Mouse (Mus musculus) stomach, embryonic 14.5 days (tissue): ENCODE measurements around the gene Aak1. TPM values are rescaled to one million over a fixed set of nuclear protein-coding genes. Genes with fewer than 3 reads are reported as not detected.
A peak's percentile ranks its signal among the peaks of the same experiment; 100 is the strongest.

Source experiments
- ATAC-seq: fragments of 200-750 bp; cut with Nextera tagmentation; 2 replicates; pipeline ENCODE4 v1.8.0; 2017; ENCODE audit warnings: low read depth, moderate TSS enrichment; ENCODE audit not compliant: insufficient number of reproducible peaks, insufficient read depth, low FRiP score
- H3K27ac ChIP-seq: fragments of 300-500 bp; sonication (generic); 2 replicates; pipeline ENCODE4 v1.5.1; 2014; ENCODE audit warnings: mild to moderate bottlenecking, low read length, moderate library complexity, mixed read lengths
- H3K27me3 ChIP-seq: fragments of 300-500 bp; sonication (generic); 2 replicates; pipeline ENCODE4 v1.6.1; 2014; ENCODE audit warnings: low read length, control low read depth, mixed read lengths; ENCODE audit not compliant: control insufficient read depth, insufficient read depth
- H3K36me3 ChIP-seq: fragments of 300-500 bp; sonication (generic); 2 replicates; pipeline ENCODE4 v1.6.1; 2014; ENCODE audit warnings: mild to moderate bottlenecking, control low read depth, low read length, moderate library complexity, mixed read lengths; ENCODE audit not compliant: control insufficient read depth, insufficient read depth
- H3K4me1 ChIP-seq: fragments of 300-500 bp; sonication (generic); 2 replicates; pipeline ENCODE4 v1.6.1; 2014; ENCODE audit warnings: low read length, control low read depth, mixed read lengths; ENCODE audit not compliant: control insufficient read depth, insufficient read depth
- H3K4me2 ChIP-seq: fragments of 300-500 bp; sonication (generic); replicated peaks from 2 replicates; pipeline ENCODE4 v1.6.1; 2014; ENCODE audit warnings: low read depth, low read length, control low read depth
- H3K4me3 ChIP-seq: fragments of 300-500 bp; sonication (generic); 2 replicates; pipeline ENCODE4 v1.5.1; 2014; ENCODE audit warnings: low read depth, low read length, control low read depth
- H3K9ac ChIP-seq: fragments of 300-500 bp; sonication (generic); replicated peaks from 2 replicates; pipeline ENCODE4 v1.6.1; 2014; ENCODE audit warnings: low read depth, mild to moderate bottlenecking, control low read depth, low read length, moderate library complexity, mixed read lengths
- H3K9me3 ChIP-seq: fragments of 300-500 bp; sonication (generic); 2 replicates; pipeline ENCODE4 v1.6.1; 2016; ENCODE audit warnings: low read depth, low read length, control low read depth; ENCODE audit not compliant: control insufficient read depth
- WGBS: fragments of 180-500 bp; shearing (Covaris S2); extraction: QIAGEN DNeasy Blood & Tissue Kit; methylation state at CpG from one replicate; pipeline ENCODE4 v1.1.7; 2014; 5-methylcytosine and 5-hydroxymethylcytosine counted together
- polyA plus RNA-seq: library from polyadenylated mRNA; unstranded; fragments of >200 nt; fragmentation: Nextera tagmentation; extraction: Ambion mirVana; gene quantifications from 2 replicates; pipeline ENCODE4 v1.2.1, GENCODE M21; 2014

The Aak1 gene
- polyA plus RNA-seq, 1 experiment from 2014 or later: 28.6 TPM

DNA sequence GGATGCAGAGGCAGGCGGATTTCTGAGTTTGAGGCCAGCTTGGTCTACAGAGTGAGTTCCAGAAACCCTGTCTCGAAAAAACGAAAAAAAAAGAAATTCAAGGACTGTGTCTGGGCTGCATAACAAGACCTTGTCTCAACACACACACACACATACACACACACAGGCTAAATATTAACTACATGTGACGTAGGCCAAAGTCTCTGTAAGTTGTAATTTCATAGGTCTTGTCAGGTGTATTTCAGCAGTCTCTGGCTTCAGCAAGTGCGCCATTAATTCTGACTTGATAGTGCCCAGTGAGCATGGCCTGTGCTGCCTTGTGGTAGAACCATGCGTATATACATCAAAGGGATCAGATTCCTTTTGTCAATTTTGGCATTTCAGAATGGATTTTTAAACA is 152.7 kb downstream of the Aak1 start:
- peaks cover 11% of the 10 kb centered on the region; the same call in 1 of the 2 replicates for H3K36me3 ChIP-seq
- no peaks in the 10 kb centered on the region for H3K4me1 ChIP-seq
- WGBS: 87% methylated on average over 6 of the region's 6 CpGs
- H3K9me3 ChIP-seq: no peaks in the 10 kb centered on the region
- no peak overlapping the region for H3K27ac ChIP-seq
- no peak for ATAC-seq
- no peak overlapping the region for H3K9ac ChIP-seq
- no peaks in the 10 kb centered on the region for H3K27me3 ChIP-seq
- no peak overlapping the region for H3K4me2 ChIP-seq
- H3K4me3 ChIP-seq: no peak overlapping the region

DNA sequence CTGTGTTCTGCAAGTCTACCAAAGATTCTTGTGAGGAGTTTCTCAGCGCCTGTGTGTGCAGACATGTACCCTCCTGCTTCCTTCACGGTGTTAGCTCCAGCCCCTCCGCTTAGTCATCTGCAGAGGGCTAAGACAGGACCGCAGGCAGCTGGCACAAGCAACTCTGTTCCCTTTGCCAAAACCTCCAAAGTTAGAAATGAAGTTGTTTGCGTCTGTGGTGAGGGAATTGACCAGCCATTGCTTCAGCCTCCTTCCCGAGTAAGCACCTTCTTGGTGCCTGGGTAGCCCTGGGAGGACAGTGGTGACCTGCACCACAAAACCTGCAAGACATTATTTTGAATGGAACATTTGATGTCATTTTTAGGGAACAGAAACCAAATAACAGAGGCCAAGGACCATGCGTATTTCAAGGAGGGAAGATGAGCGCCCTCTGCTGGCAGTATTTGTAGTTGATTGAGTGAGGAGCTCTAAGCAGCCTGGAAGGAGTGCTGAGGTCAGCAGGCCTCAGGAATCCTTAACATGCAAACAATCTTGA is 153.3 kb downstream of the Aak1 start:
- Histone ChIP-seq H3K36me3 (peaks cover 8% of the 10 kb centered on the region; the same call in 1 of the 2 replicates), H3K4me3 (no peak overlapping the region), H3K9me3 (no peaks in the 10 kb centered on the region), H3K4me2 (no peak overlapping the region), H3K27me3 (no peaks in the 10 kb centered on the region), H3K9ac (no peak overlapping the region), H3K4me1 (no peaks in the 10 kb centered on the region), H3K27ac (no peak overlapping the region)
- 48% methylated on average over 8 of the region's 8 CpGs for WGBS
- peak; percentile 42; the same call in 1 of the 2 replicates for ATAC-seq

GRCm38 (mm10) chr6:87004099-87004498 is 154.8 kb downstream of the Aak1 start:
- H3K27me3 ChIP-seq: no peaks in the 10 kb centered on the region
- WGBS: 78% methylated on average over 2 of the region's 2 CpGs
- no peaks in the 10 kb centered on the region; the same call in 1 of the 2 replicates for H3K4me1 ChIP-seq
- no peak overlapping the region for H3K9ac ChIP-seq
- no peak overlapping the region for H3K4me3 ChIP-seq
- H3K27ac ChIP-seq: no peak overlapping the region
- ATAC-seq: no peak
- H3K9me3 ChIP-seq: no peaks in the 10 kb centered on the region
- H3K4me2 ChIP-seq: no peak overlapping the region
- no peaks in the 10 kb centered on the region for H3K36me3 ChIP-seq

DNA sequence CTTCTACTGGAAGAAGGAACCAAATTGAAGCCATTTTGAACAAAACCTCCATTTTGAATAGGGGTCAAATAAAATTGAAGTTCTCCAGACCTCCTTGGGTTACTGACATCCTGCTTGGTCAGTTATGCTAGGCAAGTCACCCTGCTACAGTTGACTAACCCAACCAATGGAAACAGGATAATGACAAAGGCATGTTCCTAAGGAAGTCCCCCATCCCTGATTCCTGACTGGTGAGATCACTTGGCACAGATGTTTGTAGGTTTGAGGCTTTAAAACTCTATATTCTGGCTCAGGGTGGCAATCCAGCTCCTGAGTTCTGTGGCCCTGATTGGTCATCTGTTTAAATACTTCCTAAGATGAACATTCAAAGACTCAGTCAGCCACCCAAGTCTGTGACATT is 156.3 kb downstream of the Aak1 start:
- H3K27ac ChIP-seq: no peak overlapping the region
- no peaks in the 10 kb centered on the region for H3K36me3 ChIP-seq
- H3K4me2 ChIP-seq: no peak overlapping the region
- no peak overlapping the region for H3K4me3 ChIP-seq
- no peaks in the 10 kb centered on the region for H3K9me3 ChIP-seq
- H3K9ac ChIP-seq: no peak overlapping the region
- no peaks in the 10 kb centered on the region for H3K27me3 ChIP-seq
- no peak for ATAC-seq
- peaks cover 4% of the 10 kb centered on the region; the same call in 1 of the 2 replicates for H3K4me1 ChIP-seq

GRCm38 (mm10) chr6:87008887-87009286 is 159.6 kb downstream of the Aak1 start, which contains the start of gene Nfu1:
Gene Nfu1, plus strand, starts transcription at chr6:87009236.
- no peak for ATAC-seq
- Histone ChIP-seq H3K27ac (peak within 1 kb of the TSS; percentile 76; the same call in 1 of the 2 replicates), H3K9me3 (no peaks in the 10 kb centered on the region), H3K4me1 (peaks cover 5% of the 10 kb centered on the region; the same call in 1 of the 2 replicates), H3K9ac (peak within 1 kb of the TSS; percentile 91), H3K27me3 (no peaks in the 10 kb centered on the region), H3K4me2 (peak within 1 kb of the TSS; percentile 45), H3K36me3 (peaks cover 3% of the 10 kb centered on the region; the same call in 1 of the 2 replicates), H3K4me3 (peak within 1 kb of the TSS; percentile 88)
- 67% methylated on average over 6 of the region's 6 CpGs for WGBS

DNA sequence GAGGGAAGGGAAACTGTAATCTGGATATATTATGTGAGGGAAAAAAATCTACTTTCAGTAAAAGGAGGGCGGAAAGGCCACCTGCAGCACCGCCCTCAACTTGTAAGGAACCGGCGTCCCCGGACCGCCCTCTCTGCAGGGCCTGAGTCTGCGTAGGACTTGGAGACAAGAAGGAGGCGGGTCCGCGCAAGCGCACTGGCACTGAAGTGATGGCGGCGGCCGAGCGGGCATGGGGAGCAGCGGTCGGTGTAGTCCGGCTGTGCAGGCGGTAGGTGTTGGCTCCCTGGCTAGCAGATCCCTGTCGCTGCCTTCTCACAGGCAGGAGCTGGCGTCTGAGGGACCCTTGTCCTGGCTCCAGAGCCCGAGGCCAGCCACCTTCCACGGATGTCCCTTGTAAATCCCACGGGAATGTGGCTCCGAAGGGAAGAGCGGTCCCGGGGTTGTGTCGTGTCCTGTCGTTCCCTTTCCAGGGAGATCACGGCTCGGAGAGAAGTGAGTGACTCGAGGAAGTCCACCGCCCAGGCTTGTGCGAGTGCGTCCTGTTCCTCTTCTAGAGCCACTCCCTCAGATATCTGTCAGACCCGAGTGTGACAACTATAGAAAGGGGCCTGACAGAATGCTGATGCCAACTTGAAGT is 160.5 kb downstream of the Aak1 start:
- WGBS: under 1% methylated on average over 32 of the region's 36 CpGs
- peak; percentile 97 for ATAC-seq

DNA sequence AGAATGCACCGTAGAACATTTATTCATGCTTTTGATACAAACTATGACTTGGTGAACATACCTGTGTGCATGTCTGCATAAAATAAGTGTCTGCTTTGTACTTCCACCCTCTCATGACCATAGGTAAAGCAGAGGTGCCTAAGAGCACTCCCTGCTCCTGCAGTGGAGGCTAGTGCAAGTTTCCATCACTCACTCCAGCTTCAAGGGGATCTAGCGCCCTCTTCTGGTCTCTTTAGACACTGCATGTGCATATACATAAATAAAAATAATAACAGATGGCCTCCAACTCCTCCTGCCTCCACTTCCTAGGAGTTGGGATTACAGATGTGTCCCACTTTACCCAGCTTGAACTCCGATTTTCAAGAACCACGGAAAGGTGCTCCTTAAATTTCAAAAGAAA is 167.6 kb downstream of the Aak1 start:
- H3K4me1 ChIP-seq: no peaks in the 10 kb centered on the region
- no peak overlapping the region for H3K4me3 ChIP-seq
- H3K9me3 ChIP-seq: no peaks in the 10 kb centered on the region
- no peak overlapping the region for H3K4me2 ChIP-seq
- no peak overlapping the region for H3K27ac ChIP-seq
- no peaks in the 10 kb centered on the region for H3K27me3 ChIP-seq
- H3K9ac ChIP-seq: no peak overlapping the region
- H3K36me3 ChIP-seq: peaks cover 39% of the 10 kb centered on the region
- WGBS: 60% methylated on average over 4 of the region's 4 CpGs
- no peak for ATAC-seq

More for the DNA sequence above, 160.5 kb downstream of the Aak1 start:
- peaks cover 3% of the 10 kb centered on the region; the same call in 1 of the 2 replicates for H3K36me3 ChIP-seq
- H3K9me3 ChIP-seq: no peaks in the 10 kb centered on the region
- peak overlapping the region; percentile 88 for H3K4me3 ChIP-seq
- no peaks in the 10 kb centered on the region for H3K27me3 ChIP-seq
- H3K4me2 ChIP-seq: peak overlapping the region; percentile 45
- H3K4me1 ChIP-seq: peaks cover 5% of the 10 kb centered on the region; the same call in 1 of the 2 replicates
- H3K9ac ChIP-seq: peak overlapping the region; percentile 91
- H3K27ac ChIP-seq: peak overlapping the region; percentile 76; the same call in 1 of the 2 replicates

DNA sequence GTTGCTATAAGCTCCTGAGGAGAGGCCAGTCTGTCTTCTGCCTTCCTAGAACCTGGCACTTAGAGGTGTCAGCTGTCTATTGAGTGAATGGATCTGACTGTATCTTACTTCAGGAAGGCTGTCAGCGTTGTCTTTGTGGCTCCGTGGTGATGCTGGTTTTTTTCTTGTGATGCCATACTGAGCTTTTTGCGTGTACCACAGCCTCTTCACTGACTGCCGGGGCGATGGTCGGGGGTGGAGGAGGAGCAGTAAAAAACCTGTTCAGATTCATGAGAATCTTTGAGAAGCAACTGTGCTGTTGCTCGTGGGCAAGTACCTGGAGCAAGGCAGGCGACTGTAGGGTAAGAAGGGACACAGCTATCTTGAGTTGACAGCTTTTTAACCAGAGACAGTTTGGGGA is 169.6 kb downstream of the Aak1 start:
- Histone ChIP-seq H3K4me1 (no peaks in the 10 kb centered on the region), H3K9me3 (no peaks in the 10 kb centered on the region), H3K9ac (no peak overlapping the region), H3K4me2 (no peak overlapping the region), H3K36me3 (peaks cover 49% of the 10 kb centered on the region), H3K27ac (no peak overlapping the region), H3K27me3 (no peaks in the 10 kb centered on the region), H3K4me3 (no peak overlapping the region)
- 90% methylated on average over 8 of the region's 8 CpGs for WGBS
- ATAC-seq: no peak
